Mouse (Mus musculus): Measurements from ENCODE around the gene Pdzd9. TPM values are rescaled to one million over a fixed set of nuclear protein-coding genes. Genes with fewer than 3 reads are reported as not detected.

Pdzd9 gene
- polyA plus RNA-seq, 1 experiment from 2014 or later: 0.41 TPM

- Histone ChIP-seq H3K27ac (replicated peaks in 1 of 2; ENCODE audit: control insufficient read depth in 1 of 2, insufficient read depth in 1 of 2, low read depth in 2 of 2, low read length in 2 of 2) (no peak overlapping the region), H3K9me3 (ENCODE audit: control insufficient read depth, low read length) (no peaks in the 10 kb centered on the region), H3K4me1 (ENCODE audit: control insufficient read depth in 2 of 2, insufficient read depth in 2 of 2, low read length in 2 of 2) (peaks cover 0 to 4% of the 10 kb centered on the region in 2 experiments; a peak in 1 of 4 replicates), H3K27me3 (ENCODE audit: control insufficient read depth, insufficient read depth, low read length) (no peaks in the 10 kb centered on the region), H3K4me2 (ENCODE audit: low read length) (no peak overlapping the region), H3K36me3 (ENCODE audit: control insufficient read depth, insufficient read depth, low read length) (peaks cover 7% of the 10 kb centered on the region; the same call in 1 of the 2 replicates), H3K9ac (ENCODE audit: low read length) (no peak overlapping the region), H3K4me3 (ENCODE audit: control insufficient read depth in 1 of 2, insufficient read depth in 1 of 2, low read depth in 1 of 2, low read length in 2 of 2) (no peak overlapping the region)
- no peak for ATAC-seq (ENCODE audit: insufficient number of reproducible peaks, insufficient read depth, low FRiP score, low read depth)
- WGBS: 94% methylated on average over 2 of the region's 2 CpGs
Measured at GRCm38 (mm10) chr7:120696331-120696730, 26.2 kb upstream of the Pdzd9 start.

GRCm38 (mm10) chr7:120695641-120696040 lies 25.5 kb upstream of the Pdzd9 start:
- WGBS: 81% methylated on average over 1 of the region's 1 CpGs
- no peaks in the 10 kb centered on the region for H3K9me3 ChIP-seq (ENCODE audit: control insufficient read depth, low read length)

GRCm38 (mm10) chr7:120695196-120695595 lies 25.1 kb upstream of the Pdzd9 start:
- Histone ChIP-seq H3K36me3 (ENCODE audit: control insufficient read depth, insufficient read depth, low read length) (peaks cover 12% of the 10 kb centered on the region; the same call in 1 of the 2 replicates), H3K27me3 (ENCODE audit: control insufficient read depth, insufficient read depth, low read length) (no peaks in the 10 kb centered on the region), H3K9ac (ENCODE audit: low read length) (no peak overlapping the region), H3K4me2 (ENCODE audit: low read length) (no peak overlapping the region), H3K4me1 (ENCODE audit: control insufficient read depth in 2 of 2, insufficient read depth in 2 of 2, low read length in 2 of 2) (peaks cover 0 to 4% of the 10 kb centered on the region in 2 experiments; a peak in 1 of 4 replicates), H3K4me3 (ENCODE audit: control insufficient read depth in 1 of 2, insufficient read depth in 1 of 2, low read depth in 1 of 2, low read length in 2 of 2) (no peak overlapping the region), H3K27ac (replicated peaks in 1 of 2; ENCODE audit: control insufficient read depth in 1 of 2, insufficient read depth in 1 of 2, low read depth in 2 of 2, low read length in 2 of 2) (no peak overlapping the region), H3K9me3 (ENCODE audit: control insufficient read depth, low read length) (no peaks in the 10 kb centered on the region)
- ATAC-seq (ENCODE audit: insufficient number of reproducible peaks, insufficient read depth, low FRiP score, low read depth): no peak
- WGBS: 41% methylated on average over 6 of the region's 6 CpGs

More at GRCm38 (mm10) chr7:120695641-120696040, 25.5 kb upstream of the Pdzd9 start:
- no peak for ATAC-seq (ENCODE audit: insufficient number of reproducible peaks, insufficient read depth, low FRiP score, low read depth)
- peaks cover 0 to 4% of the 10 kb centered on the region in 2 experiments; a peak in 1 of 4 replicates for H3K4me1 ChIP-seq (ENCODE audit: control insufficient read depth in 2 of 2, insufficient read depth in 2 of 2, low read length in 2 of 2)
- H3K9ac ChIP-seq (ENCODE audit: low read length): no peak overlapping the region
- H3K4me3 ChIP-seq (ENCODE audit: control insufficient read depth in 1 of 2, insufficient read depth in 1 of 2, low read depth in 1 of 2, low read length in 2 of 2): no peak overlapping the region
- H3K4me2 ChIP-seq (ENCODE audit: low read length): no peak overlapping the region
- H3K36me3 ChIP-seq (ENCODE audit: control insufficient read depth, insufficient read depth, low read length): peaks cover 11% of the 10 kb centered on the region; the same call in 1 of the 2 replicates
- no peaks in the 10 kb centered on the region for H3K27me3 ChIP-seq (ENCODE audit: control insufficient read depth, insufficient read depth, low read length)
- H3K27ac ChIP-seq (replicated peaks in 1 of 2; ENCODE audit: control insufficient read depth in 1 of 2, insufficient read depth in 1 of 2, low read depth in 2 of 2, low read length in 2 of 2): no peak overlapping the region

GRCm38 (mm10) chr7:120693831-120694375 lies 23.8 kb upstream of the Pdzd9 start:
- no peak overlapping the region for H3K4me2 ChIP-seq (ENCODE audit: low read length)

GRCm38 (mm10) chr7:120690634-120691033 lies 20.5 kb upstream of the Pdzd9 start:
- no peaks in the 10 kb centered on the region for H3K9me3 ChIP-seq (ENCODE audit: control insufficient read depth, low read length)
- WGBS: 76% methylated on average over 4 of the region's 4 CpGs
- H3K27ac ChIP-seq (replicated peaks in 1 of 2; ENCODE audit: control insufficient read depth in 1 of 2, insufficient read depth in 1 of 2, low read depth in 2 of 2, low read length in 2 of 2): no peak overlapping the region
- H3K4me1 ChIP-seq (ENCODE audit: control insufficient read depth in 2 of 2, insufficient read depth in 2 of 2, low read length in 2 of 2): peaks cover 0 to 18% of the 10 kb centered on the region in 2 experiments
- H3K4me3 ChIP-seq (ENCODE audit: control insufficient read depth in 1 of 2, insufficient read depth in 1 of 2, low read depth in 1 of 2, low read length in 2 of 2): no peak overlapping the region
- no peaks in the 10 kb centered on the region for H3K27me3 ChIP-seq (ENCODE audit: control insufficient read depth, insufficient read depth, low read length)
- peaks cover 12% of the 10 kb centered on the region; the same call in 1 of the 2 replicates for H3K36me3 ChIP-seq (ENCODE audit: control insufficient read depth, insufficient read depth, low read length)
- no peak overlapping the region for H3K4me2 ChIP-seq (ENCODE audit: low read length)
- ATAC-seq (ENCODE audit: insufficient number of reproducible peaks, insufficient read depth, low FRiP score, low read depth): no peak
- no peak overlapping the region for H3K9ac ChIP-seq (ENCODE audit: low read length)

More at GRCm38 (mm10) chr7:120693831-120694375, 23.8 kb upstream of the Pdzd9 start:
- no peaks in the 10 kb centered on the region for H3K9me3 ChIP-seq (ENCODE audit: control insufficient read depth, low read length)
- 97% methylated on average over 5 of the region's 5 CpGs for WGBS
- no peak overlapping the region for H3K9ac ChIP-seq (ENCODE audit: low read length)
- H3K27ac ChIP-seq (replicated peaks in 1 of 2; ENCODE audit: control insufficient read depth in 1 of 2, insufficient read depth in 1 of 2, low read depth in 2 of 2, low read length in 2 of 2): no peak overlapping the region
- ATAC-seq (ENCODE audit: insufficient number of reproducible peaks, insufficient read depth, low FRiP score, low read depth): no peak
- peaks cover 0 to 9% of the 10 kb centered on the region in 2 experiments; a peak in 1 of 4 replicates for H3K4me1 ChIP-seq (ENCODE audit: control insufficient read depth in 2 of 2, insufficient read depth in 2 of 2, low read length in 2 of 2)
- H3K27me3 ChIP-seq (ENCODE audit: control insufficient read depth, insufficient read depth, low read length): no peaks in the 10 kb centered on the region
- peaks cover 12% of the 10 kb centered on the region; the same call in 1 of the 2 replicates for H3K36me3 ChIP-seq (ENCODE audit: control insufficient read depth, insufficient read depth, low read length)
- H3K4me3 ChIP-seq (ENCODE audit: control insufficient read depth in 1 of 2, insufficient read depth in 1 of 2, low read depth in 1 of 2, low read length in 2 of 2): no peak overlapping the region

- Histone ChIP-seq H3K27ac (replicated peaks in 1 of 2; ENCODE audit: control insufficient read depth in 1 of 2, insufficient read depth in 1 of 2, low read depth in 2 of 2, low read length in 2 of 2) (0 out of 4 replicates have a peak overlapping the region, but pooled peaks of 1 of the 2 experiments have one; percentile 11), H3K4me1 (ENCODE audit: control insufficient read depth in 2 of 2, insufficient read depth in 2 of 2, low read length in 2 of 2) (peaks cover 4 to 44% of the 10 kb centered on the region in 2 experiments), H3K36me3 (ENCODE audit: control insufficient read depth, insufficient read depth, low read length) (no peaks in the 10 kb centered on the region), H3K9ac (ENCODE audit: low read length) (no peak overlapping the region), H3K4me3 (ENCODE audit: control insufficient read depth in 1 of 2, insufficient read depth in 1 of 2, low read depth in 1 of 2, low read length in 2 of 2) (no peak overlapping the region), H3K4me2 (ENCODE audit: low read length) (no peak overlapping the region), H3K27me3 (ENCODE audit: control insufficient read depth, insufficient read depth, low read length) (no peaks in the 10 kb centered on the region), H3K9me3 (ENCODE audit: control insufficient read depth, low read length) (no peaks in the 10 kb centered on the region)
- WGBS: 86% methylated on average over 6 of the region's 6 CpGs
- ATAC-seq (ENCODE audit: insufficient number of reproducible peaks, insufficient read depth, low FRiP score, low read depth): no peak
Measured at GRCm38 (mm10) chr7:120685227-120685626, 15.1 kb upstream of the Pdzd9 start.

GRCm38 (mm10) chr7:120684731-120685161 lies 14.6 kb upstream of the Pdzd9 start:
- Histone ChIP-seq H3K36me3 (ENCODE audit: control insufficient read depth, insufficient read depth, low read length) (no peaks in the 10 kb centered on the region), H3K4me3 (ENCODE audit: control insufficient read depth in 1 of 2, insufficient read depth in 1 of 2, low read depth in 1 of 2, low read length in 2 of 2) (no peak overlapping the region), H3K9ac (ENCODE audit: low read length) (no peak overlapping the region), H3K4me1 (ENCODE audit: control insufficient read depth in 2 of 2, insufficient read depth in 2 of 2, low read length in 2 of 2) (peaks cover 4 to 49% of the 10 kb centered on the region in 2 experiments), H3K4me2 (ENCODE audit: low read length) (no peak overlapping the region), H3K27me3 (ENCODE audit: control insufficient read depth, insufficient read depth, low read length) (no peaks in the 10 kb centered on the region), H3K9me3 (ENCODE audit: control insufficient read depth, low read length) (no peaks in the 10 kb centered on the region), H3K27ac (replicated peaks in 1 of 2; ENCODE audit: control insufficient read depth in 1 of 2, insufficient read depth in 1 of 2, low read depth in 2 of 2, low read length in 2 of 2) (0 out of 4 replicates have a peak overlapping the region, but pooled peaks of 1 of the 2 experiments have one; percentile 11)
- WGBS: 66% methylated on average over 2 of the region's 2 CpGs
- no peak for ATAC-seq (ENCODE audit: insufficient number of reproducible peaks, insufficient read depth, low FRiP score, low read depth)

Data from heart, embryonic 14.5 days (tissue).